Mouse (Mus musculus) cortical plate, adult 2 months (tissue): Measurements from ENCODE around the gene Ddx25.
A peak's percentile ranks its signal among the peaks of the same experiment; 100 is the strongest.

Experiments used
- CTCF ChIP-seq: fragments of 200-500 bp; IDR thresholded peaks from 2 replicates; pipeline ENCODE4 v1.5.1; 2011; ENCODE audit warnings: mild to moderate bottlenecking, control low read depth, low read length; ENCODE audit not compliant: insufficient read depth; ENCODE audit errors: extremely low read depth
- POLR2A ChIP-seq: fragments of 200-500 bp; IDR thresholded peaks from 2 replicates; pipeline ENCODE4 v1.6.1; 2011; ENCODE audit warnings: mild to moderate bottlenecking, low read length, control low read depth; ENCODE audit not compliant: insufficient read depth; ENCODE audit errors: extremely low read depth

DNA sequence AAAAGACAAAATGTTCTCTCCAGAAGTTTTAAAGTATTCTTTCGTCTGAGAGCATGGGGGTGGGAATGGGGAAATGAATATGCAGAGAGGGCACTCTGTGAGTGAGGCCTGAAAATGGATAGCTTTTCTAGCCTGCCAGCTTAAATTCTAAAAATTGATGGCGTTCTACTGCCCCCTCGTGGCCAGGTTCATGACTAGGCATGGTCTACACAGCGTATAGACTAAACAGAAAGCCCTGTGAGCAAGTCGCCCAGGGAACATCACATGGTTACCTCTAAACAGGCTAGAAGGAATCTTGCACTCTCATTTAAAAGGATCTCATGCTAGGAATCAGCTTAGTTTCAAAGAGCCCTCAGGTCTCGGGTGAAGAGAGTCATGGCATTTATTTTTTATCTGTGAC, 16.8 kb downstream of the Ddx25 start:
- TF ChIP-seq POLR2A (no peak), CTCF (peak; percentile 75)
